Mouse (Mus musculus): Measurements from ENCODE around the gene Rex1bd.
A peak's percentile ranks its signal among the peaks of the same experiment; 100 is the strongest.

The Rex1bd gene

GRCm38 (mm10) chr8:70506328-70507026 lies at the start of gene Rex1bd:
Rex1bd (minus strand) TSS chr8:70506752.
- peak; percentile 96 to 97 for DNase-seq

- DNase-seq: no peak
These were observed 48.7 kb upstream of the Rex1bd start for GRCm38 (mm10) chr8:70555079-70555747.

- DNase-seq: peak; percentile 78 to 79
These were observed 47.2 kb upstream of the Rex1bd start for GRCm38 (mm10) chr8:70553740-70554139.

GRCm38 (mm10) chr8:70552836-70553235 lies 46.3 kb upstream of the Rex1bd start:
- no peak for DNase-seq

GRCm38 (mm10) chr8:70551558-70552161 lies 45.1 kb upstream of the Rex1bd start:
- DNase-seq: no peak

- no peak for DNase-seq
These were observed 43.0 kb upstream of the Rex1bd start for GRCm38 (mm10) chr8:70549412-70550184.

- DNase-seq: no peak
These were observed 41.2 kb upstream of the Rex1bd start for GRCm38 (mm10) chr8:70547762-70548161.

- no peak for DNase-seq
These were observed 39.9 kb upstream of the Rex1bd start for GRCm38 (mm10) chr8:70546412-70546811.

- peak; percentile 65 to 72 for DNase-seq
These were observed 37.7 kb upstream of the Rex1bd start for GRCm38 (mm10) chr8:70544200-70544687.

- no peak for DNase-seq
These were observed 34.5 kb upstream of the Rex1bd start for GRCm38 (mm10) chr8:70541081-70541480.

GRCm38 (mm10) chr8:70540507-70541071 lies 34.0 kb upstream of the Rex1bd start:
- peak; percentile 60 to 61 for DNase-seq

- DNase-seq: no peak
These were observed 33.5 kb upstream of the Rex1bd start for GRCm38 (mm10) chr8:70540013-70540506.

GRCm38 (mm10) chr8:70539077-70539813 lies 32.7 kb upstream of the Rex1bd start, which contains the start of gene Ell:
Ell (plus strand) TSS chr8:70539457.
- DNase-seq: peak; percentile 100

GRCm38 (mm10) chr8:70538633-70539076 lies 32.1 kb upstream of the Rex1bd start:
- DNase-seq: peak; percentile 99 to 100

- peak; percentile 74 to 78 for DNase-seq
These were observed 31.6 kb upstream of the Rex1bd start for GRCm38 (mm10) chr8:70538024-70538579.

- DNase-seq: no peak
These were observed 29.1 kb upstream of the Rex1bd start for GRCm38 (mm10) chr8:70535701-70536100.

GRCm38 (mm10) chr8:70535221-70535620 lies 28.7 kb upstream of the Rex1bd start:
- DNase-seq: no peak

- DNase-seq: no peak
These were observed 27.7 kb upstream of the Rex1bd start for GRCm38 (mm10) chr8:70534281-70534680.

GRCm38 (mm10) chr8:70530314-70530713 lies 23.8 kb upstream of the Rex1bd start:
- DNase-seq: no peak

GRCm38 (mm10) chr8:70529741-70530161 lies 23.2 kb upstream of the Rex1bd start:
- DNase-seq: peak in 1 of 2 experiments; percentile 18

- DNase-seq: no peak
These were observed 22.7 kb upstream of the Rex1bd start for GRCm38 (mm10) chr8:70529299-70529698.
